Mouse (Mus musculus): ENCODE measurements around the gene Asb6.

- no peak for TF ChIP-seq CTCF (IDR thresholded peaks at IDR 0.05; ENCODE audit: control insufficient read depth, insufficient read depth, low read length)
- TF ChIP-seq POLR2A (IDR thresholded peaks at IDR 0.05; ENCODE audit: borderline replicate concordance, control insufficient read depth, low read depth, low read length): no peak
Measured at GRCm38 (mm10) chr2:30800671-30801066, 29.5 kb downstream of the Asb6 start.
